Mouse (Mus musculus) embryonic facial prominence, embryonic 12.5 days (tissue): ENCODE data around the gene Stk11. TPM values are rescaled to one million over a fixed set of nuclear protein-coding genes. Genes with fewer than 3 reads are reported as not detected.
A peak's percentile ranks its signal among the peaks of the same experiment; 100 is the strongest.

Source experiments
- ATAC-seq: fragments of 200-750 bp; cut with Nextera tagmentation; 2 replicates; pipeline ENCODE4 v1.8.0; 2017; ENCODE audit not compliant: insufficient number of reproducible peaks, insufficient read depth, low FRiP score, low TSS enrichment
- H3K27ac ChIP-seq: fragments of 300-500 bp; sonication (generic); 2 replicates; pipeline ENCODE4 v1.5.1; 2016; ENCODE audit warnings: mild to moderate bottlenecking
- H3K27me3 ChIP-seq: fragments of 300-500 bp; sonication (generic); 2 replicates; pipeline ENCODE4 v1.6.1; 2016; ENCODE audit warnings: mild to moderate bottlenecking, moderate library complexity
- H3K36me3 ChIP-seq: fragments of 300-500 bp; sonication (generic); 2 replicates; pipeline ENCODE4 v1.6.1; 2016; ENCODE audit warnings: mild to moderate bottlenecking
- H3K4me1 ChIP-seq: fragments of 300-500 bp; sonication (generic); 2 replicates; pipeline ENCODE4 v1.6.1; 2016
- H3K4me2 ChIP-seq: fragments of 300-500 bp; sonication (generic); replicated peaks from 2 replicates; pipeline ENCODE4 v1.6.1; 2016; ENCODE audit warnings: mild to moderate bottlenecking, moderate library complexity
- H3K4me3 ChIP-seq: fragments of 300-500 bp; sonication (generic); 2 replicates; pipeline ENCODE4 v1.5.1; 2016; ENCODE audit warnings: mild to moderate bottlenecking
- H3K9ac ChIP-seq: fragments of 300-500 bp; sonication (generic); 2 replicates; pipeline ENCODE4 v1.6.1; 2016; ENCODE audit warnings: mild to moderate bottlenecking, moderate library complexity
- H3K9me3 ChIP-seq: fragments of 300-500 bp; sonication (generic); 2 replicates; pipeline ENCODE4 v1.6.1; 2016; ENCODE audit warnings: mild to moderate bottlenecking, moderate library complexity
- WGBS: fragments of 180-500 bp; shearing (Covaris S2); methylation state at CpG from one replicate; pipeline ENCODE4 v1.1.7; 2016; 5-methylcytosine and 5-hydroxymethylcytosine counted together
- polyA plus RNA-seq: library from polyadenylated mRNA; unstranded; fragments of >200 nt; fragmentation: Nextera tagmentation; extraction: Ambion mirVana; gene quantifications from 2 replicates; pipeline ENCODE4 v1.2.1, GENCODE M21; 2016

The Stk11 gene
- polyA plus RNA-seq, 1 experiment from 2014 or later, result 17.2 TPM

DNA sequence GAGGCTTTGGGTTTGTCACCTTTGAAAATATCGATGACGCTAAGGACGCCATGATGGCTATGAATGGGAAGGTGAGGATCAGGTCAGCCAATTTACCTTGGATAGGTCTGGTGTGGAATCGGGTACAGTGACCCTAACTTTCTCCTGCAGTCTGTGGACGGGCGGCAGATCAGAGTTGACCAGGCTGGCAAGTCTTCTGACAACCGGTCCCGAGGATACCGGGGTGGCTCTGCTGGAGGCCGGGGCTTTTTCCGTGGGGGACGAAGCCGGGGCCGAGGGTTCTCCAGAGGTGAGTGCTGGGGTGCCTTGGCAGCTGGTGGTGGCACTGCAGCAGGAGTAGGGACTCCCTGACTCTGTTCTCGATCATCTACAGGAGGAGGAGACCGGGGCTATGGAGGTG lies 54.4 kb downstream of the Stk11 start:
- H3K9ac ChIP-seq, result peak overlapping the region; percentile 10; the same call in 1 of the 2 replicates
- H3K4me1 ChIP-seq, result peaks cover 46% of the 10 kb centered on the region
- H3K27ac ChIP-seq, result no peak overlapping the region
- H3K4me2 ChIP-seq, result no peak overlapping the region
- H3K4me3 ChIP-seq, result 0 out of 2 replicates have a peak overlapping the region, but pooled peaks have one; percentile 2
- WGBS, result 97% methylated on average over 16 of the region's 16 CpGs
- no peak for ATAC-seq
- peaks cover 27% of the 10 kb centered on the region for H3K36me3 ChIP-seq
- H3K27me3 ChIP-seq, result no peaks in the 10 kb centered on the region
- H3K9me3 ChIP-seq, result no peaks in the 10 kb centered on the region

DNA sequence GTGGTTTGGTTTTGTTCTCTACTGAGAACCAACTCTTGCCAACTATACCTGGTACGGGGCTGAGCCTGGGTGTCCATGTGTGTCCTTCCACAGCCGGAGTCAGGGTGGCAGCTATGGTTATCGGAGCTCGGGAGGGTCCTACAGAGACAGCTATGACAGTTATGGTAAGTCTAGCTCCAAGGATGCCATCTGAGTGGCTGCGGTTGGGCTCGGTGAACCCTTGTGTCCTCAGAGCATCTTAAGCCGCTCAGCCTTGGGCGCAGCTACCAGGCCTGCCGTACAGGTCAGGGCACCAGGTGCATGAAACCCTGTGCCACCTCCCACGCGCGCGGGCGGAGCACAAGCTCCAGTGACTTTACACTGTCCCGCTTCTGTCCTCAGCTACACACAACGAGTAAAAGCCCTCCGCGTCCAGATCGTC lies 55.0 kb downstream of the Stk11 start:
- Histone ChIP-seq H3K9ac (0 out of 2 replicates have a peak overlapping the region, but pooled peaks have one; percentile 10), H3K4me3 (0 out of 2 replicates have a peak overlapping the region, but pooled peaks have one; percentile 2), H3K27ac (no peak overlapping the region), H3K9me3 (no peaks in the 10 kb centered on the region), H3K4me2 (no peak overlapping the region), H3K36me3 (peaks cover 27% of the 10 kb centered on the region), H3K27me3 (no peaks in the 10 kb centered on the region), H3K4me1 (peaks cover 41% of the 10 kb centered on the region)
- WGBS, result 96% methylated on average over 19 of the region's 19 CpGs
- no peak for ATAC-seq

DNA sequence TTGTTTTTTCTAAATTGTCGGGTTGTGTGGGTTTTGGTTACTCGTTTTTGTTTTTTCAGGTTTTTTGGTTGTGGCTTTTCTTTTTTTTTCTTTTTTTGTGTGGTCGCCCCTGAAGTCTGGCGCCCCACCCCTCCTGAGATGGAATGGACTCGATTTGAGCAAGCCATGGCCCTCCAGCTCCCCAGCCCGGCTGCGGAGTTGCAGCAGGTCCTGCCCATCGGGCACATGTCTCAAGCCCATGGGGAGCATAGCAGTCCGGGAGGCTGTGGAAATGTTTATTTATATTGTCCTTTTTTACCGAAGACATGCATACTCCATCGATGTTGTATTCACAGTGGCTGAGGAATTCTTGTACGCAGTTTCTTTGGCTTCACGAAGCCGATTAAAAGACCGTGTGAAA lies 55.6 kb downstream of the Stk11 start:
- Histone ChIP-seq H3K36me3 (peaks cover 27% of the 10 kb centered on the region), H3K4me2 (no peak overlapping the region), H3K27me3 (no peaks in the 10 kb centered on the region), H3K4me1 (peaks cover 37% of the 10 kb centered on the region), H3K4me3 (no peak overlapping the region), H3K27ac (peak overlapping the region; percentile 76; the same call in 1 of the 2 replicates), H3K9ac (0 out of 2 replicates have a peak overlapping the region, but pooled peaks have one; percentile 3), H3K9me3 (no peaks in the 10 kb centered on the region)
- WGBS, result 87% methylated on average over 15 of the region's 15 CpGs
- no peak for ATAC-seq

DNA sequence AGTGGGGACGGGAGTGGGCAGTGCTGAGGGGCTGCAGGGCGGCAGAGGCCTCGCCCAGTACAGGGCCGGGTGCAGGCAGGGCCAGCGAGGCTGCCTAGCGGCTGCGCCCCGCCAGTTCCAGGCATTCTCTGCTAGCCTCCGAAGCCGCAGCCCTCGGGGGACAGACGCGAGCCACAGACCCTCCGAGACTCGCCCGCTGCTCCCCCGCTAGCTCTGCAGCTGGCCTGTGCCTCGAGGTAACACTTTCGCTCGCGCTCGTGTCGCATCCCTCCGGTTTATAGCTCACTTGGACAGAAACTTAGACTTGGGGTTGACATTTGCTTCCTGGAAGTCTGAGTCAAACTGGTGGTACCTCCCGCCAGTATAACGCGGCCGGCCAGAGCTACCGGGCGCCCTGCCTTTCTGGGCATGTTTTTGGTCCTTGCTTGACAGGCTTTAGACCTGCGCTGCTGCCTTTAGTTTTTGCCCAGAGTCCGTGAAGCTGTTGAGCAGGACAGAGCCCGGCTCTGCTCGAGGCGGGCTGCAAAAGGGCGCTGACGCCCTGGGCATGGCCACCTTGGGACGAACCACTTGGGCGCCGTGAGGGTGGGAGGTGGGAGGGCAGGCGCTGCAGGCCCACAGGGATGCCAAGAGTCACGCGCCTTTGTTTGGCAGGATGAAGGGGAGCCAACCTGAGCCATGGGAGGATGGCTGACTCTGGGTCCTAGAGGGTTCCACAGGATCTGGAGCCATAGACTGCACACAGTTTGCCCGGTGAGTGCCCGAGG lies 56.3 kb downstream of the Stk11 start:
- Histone ChIP-seq H3K36me3 (peaks cover 27% of the 10 kb centered on the region), H3K4me3 (peak overlapping the region; percentile 48; the same call in 1 of the 2 replicates), H3K27ac (peak overlapping the region; percentile 76), H3K27me3 (no peaks in the 10 kb centered on the region), H3K4me1 (peaks cover 33% of the 10 kb centered on the region), H3K9ac (peak overlapping the region; percentile 34; the same call in 1 of the 2 replicates), H3K9me3 (no peaks in the 10 kb centered on the region), H3K4me2 (peak overlapping the region; percentile 58; the same call in 1 of the 2 replicates)
- ATAC-seq, result no peak
- WGBS, result 85% methylated on average over 45 of the region's 45 CpGs

DNA sequence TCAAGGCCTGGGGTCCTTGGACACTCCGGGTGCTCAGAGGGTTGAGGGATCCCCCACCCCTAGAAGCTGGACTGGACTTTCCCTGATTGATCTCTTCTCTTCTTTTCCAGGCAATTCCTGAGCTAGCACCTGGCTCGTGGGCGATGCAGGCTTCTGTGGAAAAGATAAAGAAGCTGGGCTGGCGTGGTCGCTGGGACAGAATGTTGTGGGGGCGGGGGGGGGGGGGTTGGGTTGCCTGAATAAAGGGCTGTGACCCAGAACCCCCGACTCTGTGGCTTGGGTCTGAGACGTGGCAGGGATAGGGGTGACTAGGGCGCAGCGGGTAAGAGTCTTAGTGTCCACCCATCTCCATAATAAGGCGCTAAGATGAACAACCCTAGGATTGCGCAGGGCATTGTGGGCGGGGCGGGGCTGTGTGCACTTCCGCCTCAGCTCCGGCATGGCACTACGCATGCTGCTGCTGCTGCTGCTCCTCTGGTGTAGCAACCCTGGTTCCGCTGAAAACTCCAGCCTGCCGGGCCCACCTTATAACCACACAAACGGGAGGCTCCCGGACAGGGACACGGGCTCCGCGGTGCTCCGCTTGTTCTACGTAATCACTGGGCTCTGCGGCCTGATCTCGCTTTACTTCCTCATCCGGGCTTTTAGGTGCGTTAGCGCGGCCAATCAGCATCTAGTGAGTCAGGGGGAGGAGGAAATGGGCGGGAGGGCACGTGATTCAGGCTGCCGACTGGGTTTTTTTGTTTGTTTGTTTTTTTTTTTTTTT lies 57.1 kb downstream of the Stk11 start, which contains the start of gene 1600002K03Rik:
TSS of gene 1600002K03Rik (plus strand) at position 418 of the 766 bp plus-strand sequence.
- no peaks in the 10 kb centered on the region for H3K27me3 ChIP-seq
- H3K4me1 ChIP-seq, result peaks cover 33% of the 10 kb centered on the region
- H3K4me2 ChIP-seq, result peak within 1 kb of the TSS; percentile 58
- peak within 1 kb of the TSS; percentile 76 for H3K27ac ChIP-seq
- peaks cover 27% of the 10 kb centered on the region for H3K36me3 ChIP-seq
- H3K9ac ChIP-seq, result peak within 1 kb of the TSS; percentile 44
- H3K4me3 ChIP-seq, result peak within 1 kb of the TSS; percentile 48
- ATAC-seq, result peak; percentile 43; the same call in 1 of the 2 replicates
- WGBS, result 8% methylated on average over 35 of the region's 35 CpGs
- H3K9me3 ChIP-seq, result no peaks in the 10 kb centered on the region

DNA sequence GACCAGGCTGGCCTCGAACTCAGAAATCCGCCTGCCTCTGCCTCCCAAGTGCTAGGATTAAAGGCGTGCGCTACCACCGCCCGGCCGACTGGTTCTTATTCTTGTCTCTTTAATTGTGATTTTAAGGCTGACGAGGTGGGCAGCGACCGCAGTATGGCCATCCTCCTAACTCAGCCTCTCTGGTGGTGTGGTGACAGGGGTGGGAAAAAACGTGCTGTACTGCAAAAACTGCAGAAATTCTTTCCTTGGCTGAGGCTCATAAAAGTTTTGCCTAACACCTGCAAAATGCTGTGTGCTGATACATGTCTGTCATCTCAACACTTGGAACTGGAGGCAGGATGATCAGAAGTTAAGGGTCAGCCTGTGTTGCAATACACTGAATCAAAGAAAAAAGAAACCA lies 57.8 kb downstream of the Stk11 start:
- Histone ChIP-seq H3K4me3 (peak overlapping the region; percentile 48), H3K36me3 (peaks cover 27% of the 10 kb centered on the region), H3K4me2 (peak overlapping the region; percentile 58), H3K4me1 (peaks cover 33% of the 10 kb centered on the region), H3K27me3 (no peaks in the 10 kb centered on the region), H3K9ac (peak overlapping the region; percentile 44), H3K27ac (peak overlapping the region; percentile 76; the same call in 1 of the 2 replicates), H3K9me3 (no peaks in the 10 kb centered on the region)
- ATAC-seq, result no peak
- WGBS, result 9% methylated on average over 11 of the region's 11 CpGs

DNA sequence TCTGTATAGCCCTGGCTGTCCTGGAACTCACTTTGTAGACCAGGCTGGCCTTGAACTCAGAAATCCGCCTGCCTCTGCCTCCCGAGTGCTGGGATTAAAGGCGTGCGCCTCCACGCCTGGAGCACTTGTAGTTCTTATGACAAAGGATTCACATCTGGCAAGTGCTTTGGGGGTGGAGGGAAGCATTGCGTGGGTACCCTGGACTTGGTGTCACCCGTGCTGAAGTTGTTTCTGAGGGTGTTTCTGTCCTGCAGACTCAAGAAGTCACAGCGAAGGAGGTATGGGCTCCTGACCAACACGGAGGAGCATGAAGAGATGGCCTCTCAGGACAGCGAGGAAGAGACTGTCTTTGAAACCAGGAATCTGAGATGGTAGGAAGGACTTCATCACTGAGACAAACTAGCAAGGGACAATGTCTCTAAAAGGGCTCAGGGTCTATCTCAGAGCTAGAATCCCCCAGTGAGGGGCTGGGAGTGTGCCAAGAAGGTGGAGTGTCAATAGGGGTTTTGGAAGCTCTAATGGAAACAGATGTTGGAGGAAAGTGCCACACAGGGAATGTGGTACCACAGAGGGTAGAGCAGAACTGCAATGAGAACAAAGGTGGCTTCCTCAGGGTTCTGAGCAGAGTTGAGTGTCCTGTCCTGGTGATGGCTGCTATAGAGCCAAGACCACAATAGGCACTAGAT lies 58.5 kb downstream of the Stk11 start:
- no peak overlapping the region for H3K9ac ChIP-seq
- H3K36me3 ChIP-seq, result peaks cover 27% of the 10 kb centered on the region
- no peaks in the 10 kb centered on the region for H3K27me3 ChIP-seq
- no peak overlapping the region for H3K27ac ChIP-seq
- no peak for ATAC-seq
- no peak overlapping the region for H3K4me3 ChIP-seq
- 85% methylated on average over 10 of the region's 10 CpGs for WGBS
- no peak overlapping the region for H3K4me2 ChIP-seq
- no peaks in the 10 kb centered on the region for H3K9me3 ChIP-seq
- peaks cover 27% of the 10 kb centered on the region for H3K4me1 ChIP-seq

DNA sequence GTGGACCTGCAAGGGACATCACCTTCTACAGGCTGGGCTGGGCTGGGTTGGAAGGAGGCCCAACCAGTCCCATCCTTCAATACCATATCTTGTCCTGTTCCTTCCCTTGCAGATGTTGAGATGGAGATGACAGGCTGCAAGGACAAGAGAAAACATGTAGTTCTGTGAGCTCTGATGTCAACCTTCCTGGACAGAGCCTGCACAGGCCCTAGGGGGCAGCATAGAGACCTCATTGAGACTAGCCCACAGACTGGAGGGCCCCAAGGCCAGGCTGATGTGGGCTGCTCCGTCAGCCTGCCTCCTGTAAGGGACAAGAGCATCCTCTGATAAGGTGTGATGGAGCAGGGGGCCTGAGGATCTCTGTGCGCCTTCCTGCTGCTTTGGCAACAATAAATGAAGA lies 59.1 kb downstream of the Stk11 start:
- 53% methylated on average over 2 of the region's 2 CpGs for WGBS
- Histone ChIP-seq H3K9me3 (no peaks in the 10 kb centered on the region), H3K27me3 (no peaks in the 10 kb centered on the region), H3K4me1 (peaks cover 24% of the 10 kb centered on the region), H3K36me3 (peaks cover 27% of the 10 kb centered on the region), H3K27ac (no peak overlapping the region), H3K4me2 (no peak overlapping the region), H3K4me3 (no peak overlapping the region), H3K9ac (no peak overlapping the region)
- no peak for ATAC-seq

DNA sequence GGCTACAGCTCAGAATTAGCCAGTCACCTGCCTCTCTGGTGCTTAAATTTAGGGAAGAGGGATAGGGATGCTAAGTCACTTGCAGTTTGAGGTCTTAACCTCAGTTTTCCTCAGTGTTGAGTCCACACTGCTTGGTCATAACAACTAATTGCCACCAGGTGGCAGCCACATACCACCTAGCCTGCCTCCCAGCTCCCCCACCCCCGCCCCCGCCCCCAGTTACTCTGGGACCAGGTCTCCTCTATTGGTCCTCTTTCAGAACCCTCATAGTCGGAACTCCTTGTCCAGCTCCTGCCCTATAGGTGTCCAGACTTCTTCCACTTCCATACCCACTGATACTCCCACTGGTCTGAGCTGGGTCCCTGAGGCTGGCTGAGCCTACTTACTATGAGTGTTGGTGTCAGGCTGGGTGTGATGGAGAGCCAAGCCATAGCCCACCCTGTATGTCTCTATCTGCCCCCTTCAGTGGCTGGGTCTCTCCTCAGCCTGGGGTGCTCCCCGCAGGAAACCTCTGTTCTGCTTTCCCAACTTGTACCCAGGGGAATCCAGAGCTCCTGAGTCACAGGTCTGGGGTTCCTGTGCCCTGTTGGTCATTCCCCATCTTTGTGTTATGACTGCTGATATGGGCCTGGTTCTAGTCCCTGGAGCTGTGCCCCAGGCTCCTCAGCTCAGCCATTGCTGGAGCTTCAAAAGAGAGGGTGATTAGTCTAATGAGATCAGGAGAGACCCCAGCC lies 60.1 kb downstream of the Stk11 start:
- no peak overlapping the region for H3K27ac ChIP-seq
- H3K4me1 ChIP-seq, result peaks cover 23% of the 10 kb centered on the region
- 0 out of 2 replicates have a peak overlapping the region, but pooled peaks have one; percentile 5 for H3K9ac ChIP-seq

DNA sequence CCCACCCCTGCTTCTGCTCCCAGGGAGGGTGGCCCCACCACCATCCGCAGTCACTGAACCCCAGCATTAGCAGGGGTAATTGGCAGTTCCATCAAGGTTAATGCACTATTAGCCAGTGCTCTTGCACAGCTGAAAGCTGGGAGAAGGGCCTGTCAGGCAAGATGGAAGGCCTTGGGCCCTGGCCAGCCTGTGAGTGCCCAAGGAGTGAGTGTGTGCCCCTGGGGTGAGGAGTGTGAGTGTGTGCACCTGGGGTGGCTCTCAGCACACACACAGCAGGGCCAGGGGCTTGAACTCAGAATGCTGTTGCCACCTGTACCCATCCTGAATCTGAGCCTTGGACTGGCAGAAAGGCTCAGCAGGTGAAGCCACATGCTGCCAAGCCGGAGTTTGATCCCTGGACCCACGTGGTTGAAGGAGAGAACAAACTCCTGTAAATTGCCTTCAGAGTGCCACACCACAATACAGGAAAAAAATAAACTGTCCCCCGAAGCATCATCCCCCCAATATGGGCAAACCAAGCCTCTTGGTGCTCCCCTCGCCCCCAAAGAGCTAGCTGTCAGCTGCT lies 60.7 kb downstream of the Stk11 start:
- H3K9me3 ChIP-seq, result no peaks in the 10 kb centered on the region
- 83% methylated on average over 5 of the region's 5 CpGs for WGBS
- no peak for ATAC-seq
- H3K36me3 ChIP-seq, result peaks cover 12% of the 10 kb centered on the region
- H3K27me3 ChIP-seq, result no peaks in the 10 kb centered on the region
- no peak overlapping the region for H3K27ac ChIP-seq
- H3K4me3 ChIP-seq, result no peak overlapping the region
- H3K9ac ChIP-seq, result 0 out of 2 replicates have a peak overlapping the region, but pooled peaks have one; percentile 5
- no peak overlapping the region for H3K4me2 ChIP-seq
- H3K4me1 ChIP-seq, result peaks cover 30% of the 10 kb centered on the region

More for the DNA sequence above, 60.1 kb downstream of the Stk11 start:
- ATAC-seq, result 0 out of 2 replicates have a peak, but pooled peaks have one; percentile 8
- H3K9me3 ChIP-seq, result no peaks in the 10 kb centered on the region
- peaks cover 17% of the 10 kb centered on the region for H3K36me3 ChIP-seq
- no peak overlapping the region for H3K4me3 ChIP-seq
- no peaks in the 10 kb centered on the region for H3K27me3 ChIP-seq
- WGBS, result 21% methylated on average over 4 of the region's 4 CpGs
- H3K4me2 ChIP-seq, result no peak overlapping the region
